Mouse (Mus musculus) bone marrow, adult 2 months (tissue): ENCODE results near the gene Pnp2. TPM values are rescaled to one million over a fixed set of nuclear protein-coding genes. Genes with fewer than 3 reads are reported as not detected.

ENCODE experiments used
- H3K27ac ChIP-seq: fragments of 200-500 bp; 2 replicates; pipeline ENCODE4 v1.5.1; 2012; ENCODE audit warnings: low read depth, mild to moderate bottlenecking, control low read depth, inconsistent platforms, low read length; ENCODE audit not compliant: control insufficient read depth, poor library complexity, insufficient read depth
- H3K4me1 ChIP-seq: fragments of 200-500 bp; 2 replicates; pipeline ENCODE4 v1.6.1; 2011; ENCODE audit warnings: low read length; ENCODE audit not compliant: control insufficient read depth, insufficient read depth
- H3K4me3 ChIP-seq: fragments of 200-500 bp; replicated peaks from 2 replicates; pipeline ENCODE3; 2011; ENCODE audit warnings: mild to moderate bottlenecking, low read depth, low read length, control low read depth; ENCODE audit not compliant: control insufficient read depth
- CTCF ChIP-seq: fragments of 200-500 bp; IDR thresholded peaks from 2 replicates; pipeline ENCODE4 v1.5.1; 2011; ENCODE audit warnings: low read length, control low read depth; ENCODE audit not compliant: control insufficient read depth, insufficient read depth
- POLR2A ChIP-seq: fragments of 200-500 bp; IDR thresholded peaks from 2 replicates; pipeline ENCODE4 v1.6.1; 2011; ENCODE audit warnings: low read depth, mild to moderate bottlenecking, control low read depth, low read length, borderline replicate concordance; ENCODE audit not compliant: control insufficient read depth
- WGBS: fragments of 180-500 bp; shearing (Covaris S2); methylation state at CpG from one replicate; pipeline ENCODE4 v1.1.7; 2018; 5-methylcytosine and 5-hydroxymethylcytosine counted together
- polyA plus RNA-seq: library from polyadenylated mRNA; stranded (reverse); fragments of >200 nt; gene quantifications from 2 replicates; pipeline ENCODE4 v1.2.4, GENCODE M21; 2011; ENCODE audit warnings: low replicate concordance; ENCODE audit not compliant: missing spikeins, insufficient read depth, insufficient read length

Pnp2 gene
- polyA plus RNA-seq, 1 experiment, result 109 TPM

GRCm38 (mm10) chr14:50997088-50997487 is 41.3 kb downstream of the Pnp2 start:
- no peak overlapping the region for H3K27ac ChIP-seq
- no peak for TF ChIP-seq CTCF
- TF ChIP-seq POLR2A, result no peak
- H3K4me3 ChIP-seq, result no peak overlapping the region
- H3K4me1 ChIP-seq, result peaks cover 6% of the 10 kb centered on the region; the same call in 1 of the 2 replicates
- 2% methylated on average over 3 of the region's 3 CpGs for WGBS

DNA sequence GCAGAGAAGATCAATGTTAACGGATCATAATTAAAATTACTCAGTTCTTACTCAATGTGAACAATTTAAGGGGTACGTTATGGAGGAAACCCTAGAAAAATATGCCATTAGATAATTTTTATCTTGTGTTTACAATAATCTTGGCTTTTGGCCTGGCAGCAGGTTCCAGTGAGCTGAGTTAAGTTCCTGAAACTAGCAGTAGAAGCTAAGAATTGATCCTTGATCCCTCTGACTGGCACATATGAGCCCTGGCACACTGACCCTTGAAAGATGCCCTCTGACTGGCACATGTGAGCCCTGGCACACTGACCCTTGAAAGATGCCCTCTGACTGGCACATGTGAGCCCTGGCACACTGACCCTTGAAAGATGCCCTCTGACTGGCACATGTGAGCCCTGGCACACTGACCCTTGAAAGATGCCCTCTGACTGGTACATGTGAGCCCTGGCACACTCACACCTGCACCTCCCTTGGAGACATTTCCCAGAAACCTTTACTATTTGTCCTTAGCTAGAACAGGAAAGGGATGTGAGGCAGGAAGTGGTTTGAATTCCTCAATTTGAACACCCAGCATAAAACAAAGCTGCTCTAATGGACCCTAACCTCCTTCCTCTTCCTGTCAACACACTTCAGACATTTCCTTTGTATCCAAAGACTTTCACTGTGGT is 42.3 kb downstream of the Pnp2 start:
- H3K4me1 ChIP-seq, result peaks cover 6% of the 10 kb centered on the region; the same call in 1 of the 2 replicates
- no peak overlapping the region for H3K4me3 ChIP-seq
- TF ChIP-seq POLR2A (no peak), CTCF (no peak)
- no peak overlapping the region; the same call in 1 of the 2 replicates for H3K27ac ChIP-seq
- 27% methylated on average over 2 of the region's 2 CpGs for WGBS

GRCm38 (mm10) chr14:51007152-51007801 is 51.5 kb downstream of the Pnp2 start, which contains the start of gene Rnase10:
TSS of gene Rnase10 (plus strand) at chr14:51007751.
- Histone ChIP-seq H3K4me3 (no peak within 1 kb of the TSS), H3K27ac (peak within 1 kb of the TSS; percentile 46), H3K4me1 (peaks cover 3% of the 10 kb centered on the region)
- WGBS, result 70% methylated on average over 8 of the region's 8 CpGs
- TF ChIP-seq CTCF, result no peak
- TF ChIP-seq POLR2A, result no peak

DNA sequence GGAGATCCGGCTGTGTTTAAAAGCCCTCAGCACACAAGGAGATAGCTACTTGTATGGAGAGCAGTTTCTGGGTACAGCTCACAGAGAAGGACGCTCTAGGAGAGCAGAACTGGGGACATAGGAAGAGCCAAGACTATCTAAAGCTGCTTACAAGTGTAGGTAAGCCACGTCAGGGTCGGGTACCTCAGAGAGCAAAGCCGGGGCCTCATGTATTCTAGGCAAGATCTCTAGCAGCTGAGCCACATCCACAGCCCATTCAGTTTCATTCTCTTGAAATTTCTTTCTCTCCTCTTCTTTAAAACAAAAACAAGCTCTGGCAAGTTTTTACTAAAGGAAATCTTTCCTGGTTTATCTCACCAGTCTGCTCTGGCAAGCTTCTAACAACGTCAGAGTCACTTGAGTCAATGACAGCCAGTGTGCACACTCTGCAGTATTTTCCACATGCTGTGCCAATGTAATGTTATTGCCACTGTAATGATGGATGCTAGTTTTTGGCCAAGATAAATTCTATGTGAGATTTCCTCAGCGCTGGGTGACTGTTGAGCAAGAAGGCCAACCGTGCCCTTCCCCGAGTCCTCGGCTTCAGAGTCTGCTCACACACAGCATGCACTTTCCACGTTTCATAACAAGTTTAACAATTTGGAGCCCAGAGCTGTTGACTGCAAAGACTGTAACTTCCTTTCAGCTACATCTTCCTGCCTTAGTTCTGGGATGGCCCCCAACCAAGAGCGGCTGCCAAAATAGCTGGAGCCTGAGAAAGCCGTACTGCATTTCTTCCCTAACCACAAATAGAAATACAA is 52.3 kb downstream of the Pnp2 start:
- no peak for TF ChIP-seq POLR2A
- no peak for TF ChIP-seq CTCF
- Histone ChIP-seq H3K27ac (peak overlapping the region; percentile 46), H3K4me1 (peaks cover 3% of the 10 kb centered on the region), H3K4me3 (no peak overlapping the region)
- WGBS, result 24% methylated on average over 13 of the region's 13 CpGs

- Histone ChIP-seq H3K27ac (0 out of 2 replicates have a peak overlapping the region, but pooled peaks have one; percentile 11), H3K4me1 (peaks cover 3% of the 10 kb centered on the region), H3K4me3 (no peak overlapping the region)
- 43% methylated on average over 4 of the region's 4 CpGs for WGBS
- TF ChIP-seq POLR2A (no peak), CTCF (no peak)
Observed at GRCm38 (mm10) chr14:51008781-51009180, 53.0 kb downstream of the Pnp2 start.

- Histone ChIP-seq H3K27ac (no peak overlapping the region; the same call in 1 of the 2 replicates), H3K4me1 (peaks cover 3% of the 10 kb centered on the region), H3K4me3 (no peak overlapping the region)
- 48% methylated on average over 6 of the region's 6 CpGs for whole genome bisulfite sequencing
- no peak for TF ChIP-seq POLR2A
- no peak for TF ChIP-seq CTCF
Observed at GRCm38 (mm10) chr14:51009572-51009971, 53.8 kb downstream of the Pnp2 start.

Other genes starting within 250 kb of the Pnp2 start
- gene Olfr748, start 248.6 kb upstream of the Pnp2 start, polyA plus RNA-seq, result not detected in 2 replicates
- not detected in 2 replicates for gene Olfr749, start 210.9 kb upstream of the Pnp2 start, polyA plus RNA-seq
- gene Ttc5, start 170.5 kb upstream of the Pnp2 start, polyA plus RNA-seq, result 17.8 and 28.7 TPM in 2 replicates
- not detected in 2 replicates for gene Ccnb1ip1, start 148.3 kb upstream of the Pnp2 start, polyA plus RNA-seq
- 24.4 and 40.2 TPM in 2 replicates for gene Parp2, start 148.2 kb upstream of the Pnp2 start, polyA plus RNA-seq
- gene Tep1, start 85.4 kb upstream of the Pnp2 start, polyA plus RNA-seq, result 60.8 and 102 TPM in 2 replicates
- gene Klhl33, start 58.5 kb upstream of the Pnp2 start, polyA plus RNA-seq, result 0.29 TPM in 1 of 2 replicates, not detected in the other
- gene Osgep, start 31.1 kb upstream of the Pnp2 start, polyA plus RNA-seq, result 43.6 and 67.6 TPM in 2 replicates
- gene Apex1, start 31.0 kb upstream of the Pnp2 start, polyA plus RNA-seq, result 18.1 and 41.6 TPM in 2 replicates
- 33.3 and 67.6 TPM in 2 replicates for gene Pip4p1, start 25.1 kb upstream of the Pnp2 start, polyA plus RNA-seq
- 112 and 145 TPM in 2 replicates for gene Pnp, start 24.9 kb upstream of the Pnp2 start, polyA plus RNA-seq
- 21.3 TPM in 1 of 2 replicates, not detected in the other for gene Gm49342, start 11.5 kb upstream of the Pnp2 start, polyA plus RNA-seq
- not detected in 2 replicates for gene Rnase10, start 51.8 kb downstream of the Pnp2 start, polyA plus RNA-seq
- gene Rnase9, start 85.9 kb downstream of the Pnp2 start, polyA plus RNA-seq, result not detected in 2 replicates
- not detected in 2 replicates for gene Rnase11, start 94.2 kb downstream of the Pnp2 start, polyA plus RNA-seq
- 4.9 TPM in 1 of 2 replicates, not detected in the other for gene Rnase12, start 101.7 kb downstream of the Pnp2 start, polyA plus RNA-seq
- gene Olfr750, start 118.4 kb downstream of the Pnp2 start, polyA plus RNA-seq, result not detected in 2 replicates
- gene Rnase4, start 135.1 kb downstream of the Pnp2 start, polyA plus RNA-seq, result 3.1 and 8.7 TPM in 2 replicates
- gene Ang, start 135.2 kb downstream of the Pnp2 start, polyA plus RNA-seq, result 4.4 and 7.2 TPM in 2 replicates
- not detected in 2 replicates for gene Eddm3b, start 158.4 kb downstream of the Pnp2 start, polyA plus RNA-seq
- 11.6 and 19.4 TPM in 2 replicates for gene Rnase6, start 167.9 kb downstream of the Pnp2 start, polyA plus RNA-seq
- not detected in 2 replicates for gene Rnase1, start 190.8 kb downstream of the Pnp2 start, polyA plus RNA-seq
- gene Rnase2b, start 206.3 kb downstream of the Pnp2 start, polyA plus RNA-seq, result not detected in 2 replicates
- gene Ang2, start 243.2 kb downstream of the Pnp2 start, polyA plus RNA-seq, result not detected in 2 replicates
- not detected in 2 replicates for gene Ear14, start 247.4 kb downstream of the Pnp2 start, polyA plus RNA-seq